Mouse (Mus musculus): ENCODE data around the gene Madcam1. TPM values are rescaled to one million over a fixed set of nuclear protein-coding genes. Genes with fewer than 3 reads are reported as not detected.
"Not testable (repeated sequence)": the region's sequence is repeated elsewhere in the genome, so short reads cannot be mapped to it uniquely, and the experiment has no call there.

Gene Madcam1
- total RNA-seq, 2 experiments from 2014 or later = not detected

- TF ChIP-seq CTCF (conservative IDR thresholded peaks at IDR 0.05) = no peak
- H3K4me3 ChIP-seq = no peak overlapping the region
- peak overlapping the region; percentile 81 for H3K27ac ChIP-seq
- no peak for DNase-seq (ENCODE audit: low spot score in 2 of 2)
These were observed 34.1 kb downstream of the Madcam1 start for GRCm38 (mm10) chr10:79698459-79698858.

GRCm38 (mm10) chr10:79700676-79701075, 36.3 kb downstream of the Madcam1 start:
- H3K4me3 ChIP-seq = no peak overlapping the region
- peak overlapping the region; percentile 76 for H3K27ac ChIP-seq
- no peak for DNase-seq (ENCODE audit: low spot score in 2 of 2)
- TF ChIP-seq CTCF (conservative IDR thresholded peaks at IDR 0.05) = no peak

GRCm38 (mm10) chr10:79701443-79702129, 37.2 kb downstream of the Madcam1 start:
- Histone ChIP-seq H3K27ac (peak overlapping the region; percentile 76), H3K4me3 (no peak overlapping the region)
- no peak for TF ChIP-seq CTCF (conservative IDR thresholded peaks at IDR 0.05)
- no peak for DNase-seq (ENCODE audit: low spot score in 2 of 2)

GRCm38 (mm10) chr10:79702970-79703369, 38.6 kb downstream of the Madcam1 start:
- not testable (repeated sequence) for DNase-seq (ENCODE audit: low spot score in 2 of 2); H3K4me3 ChIP-seq

GRCm38 (mm10) chr10:79703541-79703940, 39.2 kb downstream of the Madcam1 start:
- no peak for DNase-seq (ENCODE audit: low spot score in 2 of 2)
- H3K4me3 ChIP-seq = peak overlapping the region; percentile 99
- TF ChIP-seq CTCF (conservative IDR thresholded peaks at IDR 0.05) = no peak
- H3K27ac ChIP-seq = peak overlapping the region; percentile 93

More at GRCm38 (mm10) chr10:79702970-79703369, 38.6 kb downstream of the Madcam1 start:
- not testable (repeated sequence) for H3K27ac ChIP-seq

- Histone ChIP-seq H3K27ac (peak within 1 kb of the TSS; percentile 93), H3K4me3 (peak within 1 kb of the TSS; percentile 99)
- TF ChIP-seq CTCF (conservative IDR thresholded peaks at IDR 0.05) = peak; percentile 76
- DNase-seq (ENCODE audit: low spot score in 2 of 2) = peak; percentile 99
These were observed 40.0 kb downstream of the Madcam1 start, which contains the start of gene Bsg for GRCm38 (mm10) chr10:79704065-79704969. Bsg (plus strand) TSS chr10:79704491.

- no peak for TF ChIP-seq CTCF (conservative IDR thresholded peaks at IDR 0.05)
These were observed 40.6 kb downstream of the Madcam1 start for GRCm38 (mm10) chr10:79704970-79705360.

GRCm38 (mm10) chr10:79705951-79706350, 41.6 kb downstream of the Madcam1 start:
- H3K4me3 ChIP-seq = peak overlapping the region; percentile 99
- H3K27ac ChIP-seq = peak overlapping the region; percentile 93
- no peak for TF ChIP-seq CTCF (conservative IDR thresholded peaks at IDR 0.05)
- DNase-seq (ENCODE audit: low spot score in 2 of 2) = no peak

More at GRCm38 (mm10) chr10:79704970-79705360, 40.6 kb downstream of the Madcam1 start:
- Histone ChIP-seq H3K4me3 (peak overlapping the region; percentile 99), H3K27ac (peak overlapping the region; percentile 93)
- DNase-seq (ENCODE audit: low spot score in 2 of 2) = no peak

- peak overlapping the region; percentile 99 for H3K4me3 ChIP-seq
- H3K27ac ChIP-seq = peak overlapping the region; percentile 93
- no peak for TF ChIP-seq CTCF (conservative IDR thresholded peaks at IDR 0.05)
- no peak for DNase-seq (ENCODE audit: low spot score in 2 of 2)
These were observed 42.2 kb downstream of the Madcam1 start for GRCm38 (mm10) chr10:79706406-79707094.

GRCm38 (mm10) chr10:79707162-79707561, 42.8 kb downstream of the Madcam1 start:
- TF ChIP-seq CTCF (conservative IDR thresholded peaks at IDR 0.05) = no peak
- DNase-seq (ENCODE audit: low spot score in 2 of 2) = no peak
- peak overlapping the region; percentile 93; the same call in 1 of the 2 replicates for H3K27ac ChIP-seq
- H3K4me3 ChIP-seq = peak overlapping the region; percentile 99

- no peak for DNase-seq (ENCODE audit: low spot score in 2 of 2)
- TF ChIP-seq CTCF (conservative IDR thresholded peaks at IDR 0.05) = peak; percentile 37
- H3K27ac ChIP-seq = peak overlapping the region; percentile 93
- H3K4me3 ChIP-seq = peak overlapping the region; percentile 99
These were observed 43.4 kb downstream of the Madcam1 start for GRCm38 (mm10) chr10:79707759-79708158.

- Histone ChIP-seq H3K4me3 (peak overlapping the region; percentile 36), H3K27ac (peak overlapping the region; percentile 56)
- DNase-seq (ENCODE audit: low spot score in 2 of 2) = no peak
- no peak for TF ChIP-seq CTCF (conservative IDR thresholded peaks at IDR 0.05)
These were observed 44.3 kb downstream of the Madcam1 start for GRCm38 (mm10) chr10:79708668-79709067.

All from layer of hippocampus, adult 2 months (tissue).